Mouse (Mus musculus) midbrain, embryonic 12.5 days (tissue): ENCODE measurements around the gene Mrps18c. TPM values are rescaled to one million over a fixed set of nuclear protein-coding genes. Genes with fewer than 3 reads are reported as not detected.
A peak's percentile ranks its signal among the peaks of the same experiment; 100 is the strongest.

Source experiments
- ATAC-seq: fragments of 200-750 bp; cut with Nextera tagmentation; 2 replicates; pipeline ENCODE4 v1.8.0; 2017; ENCODE audit warnings: low read depth, moderate TSS enrichment, moderate library complexity; ENCODE audit not compliant: low FRiP score
- H3K27ac ChIP-seq: fragments of 300-500 bp; sonication (generic); replicated peaks from 2 replicates; pipeline ENCODE4 v1.5.1; 2016; ENCODE audit warnings: mild to moderate bottlenecking
- H3K27me3 ChIP-seq: fragments of 300-500 bp; sonication (generic); 2 replicates; pipeline ENCODE4 v1.6.1; 2016; ENCODE audit warnings: mild to moderate bottlenecking
- H3K36me3 ChIP-seq: fragments of 300-500 bp; sonication (generic); 2 replicates; pipeline ENCODE4 v1.6.1; 2016
- H3K4me1 ChIP-seq: fragments of 300-500 bp; sonication (generic); 2 replicates; pipeline ENCODE4 v1.6.1; 2016
- H3K4me2 ChIP-seq: fragments of 300-500 bp; sonication (generic); replicated peaks from 2 replicates; pipeline ENCODE4 v1.6.1; 2016; ENCODE audit warnings: mild to moderate bottlenecking, moderate library complexity
- H3K4me3 ChIP-seq: fragments of 300-500 bp; sonication (generic); 2 replicates; pipeline ENCODE4 v1.5.1; 2016; ENCODE audit warnings: mild to moderate bottlenecking
- H3K9ac ChIP-seq: fragments of 300-500 bp; sonication (generic); replicated peaks from 2 replicates; pipeline ENCODE4 v1.6.1; 2016; ENCODE audit warnings: mild to moderate bottlenecking, moderate library complexity
- H3K9me3 ChIP-seq: fragments of 300-500 bp; sonication (generic); 2 replicates; pipeline ENCODE4 v1.6.1; 2016; ENCODE audit warnings: mild to moderate bottlenecking
- WGBS: fragments of 180-500 bp; shearing (Covaris S2); methylation state at CpG from one replicate; pipeline ENCODE4 v1.1.7; 2016; 5-methylcytosine and 5-hydroxymethylcytosine counted together
- polyA plus RNA-seq: library from polyadenylated mRNA; unstranded; fragments of >200 nt; fragmentation: Nextera tagmentation; extraction: Ambion mirVana; gene quantifications from 2 replicates; pipeline ENCODE4 v1.2.1, GENCODE M21; 2016

Gene Mrps18c
- 158 and 159 TPM in 2 replicates for polyA plus RNA-seq

GRCm38 (mm10) chr5:100798165-100798860 lies at the start of gene Mrps18c, which contains the start of gene Helq:
Gene Mrps18c, plus strand, starts transcription at chr5:100798627.
Gene Helq, minus strand, starts transcription at chr5:100798598.
- peak within 1 kb of the TSS; percentile 76 for H3K4me3 ChIP-seq
- WGBS = under 1% methylated on average over 67 of the region's 67 CpGs
- ATAC-seq = peak; percentile 98
- no peaks in the 10 kb centered on the region for H3K27me3 ChIP-seq
- H3K9me3 ChIP-seq = no peaks in the 10 kb centered on the region
- H3K27ac ChIP-seq = peak within 1 kb of the TSS; percentile 15; the same call in 1 of the 2 replicates
- H3K36me3 ChIP-seq = peaks cover 30% of the 10 kb centered on the region
- peaks cover 14% of the 10 kb centered on the region for H3K4me1 ChIP-seq
- H3K4me2 ChIP-seq = peak within 1 kb of the TSS; percentile 70
- peak within 1 kb of the TSS; percentile 84 for H3K9ac ChIP-seq

- H3K4me2 ChIP-seq = no peak overlapping the region
- H3K27ac ChIP-seq = peak overlapping the region; percentile 20; the same call in 1 of the 2 replicates
- H3K4me3 ChIP-seq = no peak overlapping the region
- no peak overlapping the region for H3K9ac ChIP-seq
- H3K9me3 ChIP-seq = no peaks in the 10 kb centered on the region
- no peaks in the 10 kb centered on the region for H3K27me3 ChIP-seq
- WGBS = 82% methylated on average over 10 of the region's 10 CpGs
- H3K4me1 ChIP-seq = peaks cover 7% of the 10 kb centered on the region; the same call in 1 of the 2 replicates
- ATAC-seq = no peak
- no peaks in the 10 kb centered on the region for H3K36me3 ChIP-seq
Measured at GRCm38 (mm10) chr5:100750617-100751255, 47.7 kb upstream of the Mrps18c start.

- H3K9me3 ChIP-seq = no peaks in the 10 kb centered on the region
- 0 out of 2 replicates have a peak, but pooled peaks have one; percentile 30 for ATAC-seq
- H3K9ac ChIP-seq = no peak overlapping the region
- 62% methylated on average over 4 of the region's 4 CpGs for WGBS
- H3K36me3 ChIP-seq = no peaks in the 10 kb centered on the region
- H3K4me2 ChIP-seq = no peak overlapping the region
- H3K27ac ChIP-seq = peak overlapping the region; percentile 15
- H3K4me3 ChIP-seq = no peak overlapping the region
- no peaks in the 10 kb centered on the region for H3K27me3 ChIP-seq
- peaks cover 7% of the 10 kb centered on the region; the same call in 1 of the 2 replicates for H3K4me1 ChIP-seq
Measured at GRCm38 (mm10) chr5:100751655-100752054, 46.8 kb upstream of the Mrps18c start.

GRCm38 (mm10) chr5:100753407-100753806 lies 45.0 kb upstream of the Mrps18c start:
- WGBS = 57% methylated on average over 7 of the region's 7 CpGs
- Histone ChIP-seq H3K36me3 (no peaks in the 10 kb centered on the region), H3K4me1 (peaks cover 7% of the 10 kb centered on the region; the same call in 1 of the 2 replicates), H3K4me3 (no peak overlapping the region), H3K27me3 (no peaks in the 10 kb centered on the region), H3K9me3 (no peaks in the 10 kb centered on the region), H3K4me2 (no peak overlapping the region), H3K9ac (0 out of 2 replicates have a peak overlapping the region, but pooled peaks have one; percentile 4), H3K27ac (no peak overlapping the region)
- ATAC-seq = peak; percentile 34; the same call in 1 of the 2 replicates

GRCm38 (mm10) chr5:100758121-100758520 lies 40.3 kb upstream of the Mrps18c start:
- H3K4me2 ChIP-seq = no peak overlapping the region
- no peak overlapping the region for H3K4me3 ChIP-seq
- no peak overlapping the region for H3K27ac ChIP-seq
- no peak overlapping the region for H3K9ac ChIP-seq
- H3K4me1 ChIP-seq = peaks cover 3% of the 10 kb centered on the region; the same call in 1 of the 2 replicates
- ATAC-seq = no peak
- H3K9me3 ChIP-seq = no peaks in the 10 kb centered on the region
- peaks cover 13% of the 10 kb centered on the region for H3K36me3 ChIP-seq
- no peaks in the 10 kb centered on the region for H3K27me3 ChIP-seq
- 96% methylated on average over 5 of the region's 5 CpGs for WGBS

GRCm38 (mm10) chr5:100760049-100760663 lies 38.3 kb upstream of the Mrps18c start:
- Histone ChIP-seq H3K4me1 (no peaks in the 10 kb centered on the region), H3K27me3 (no peaks in the 10 kb centered on the region), H3K4me3 (no peak overlapping the region), H3K9ac (no peak overlapping the region), H3K9me3 (no peaks in the 10 kb centered on the region), H3K4me2 (no peak overlapping the region), H3K36me3 (peaks cover 33% of the 10 kb centered on the region), H3K27ac (no peak overlapping the region)
- no peak for ATAC-seq
- 89% methylated on average over 10 of the region's 10 CpGs for WGBS

- no peak for ATAC-seq
- no peak overlapping the region for H3K27ac ChIP-seq
- H3K4me1 ChIP-seq = no peaks in the 10 kb centered on the region
- H3K36me3 ChIP-seq = peaks cover 49% of the 10 kb centered on the region
- H3K4me2 ChIP-seq = no peak overlapping the region
- H3K4me3 ChIP-seq = no peak overlapping the region
- H3K9ac ChIP-seq = no peak overlapping the region
- H3K9me3 ChIP-seq = no peaks in the 10 kb centered on the region
- no peaks in the 10 kb centered on the region for H3K27me3 ChIP-seq
- 94% methylated on average over 7 of the region's 7 CpGs for WGBS
Measured at GRCm38 (mm10) chr5:100761736-100762135, 36.7 kb upstream of the Mrps18c start.

GRCm38 (mm10) chr5:100766026-100766425 lies 32.4 kb upstream of the Mrps18c start:
- ATAC-seq = no peak
- Histone ChIP-seq H3K9ac (no peak overlapping the region), H3K4me2 (no peak overlapping the region), H3K27ac (no peak overlapping the region), H3K4me1 (no peaks in the 10 kb centered on the region), H3K4me3 (no peak overlapping the region), H3K27me3 (no peaks in the 10 kb centered on the region), H3K9me3 (no peaks in the 10 kb centered on the region), H3K36me3 (peaks cover 89% of the 10 kb centered on the region)
- WGBS = 98% methylated on average over 7 of the region's 7 CpGs

GRCm38 (mm10) chr5:100771575-100771974 lies 26.9 kb upstream of the Mrps18c start:
- H3K9me3 ChIP-seq = no peaks in the 10 kb centered on the region
- H3K4me3 ChIP-seq = no peak overlapping the region
- H3K9ac ChIP-seq = no peak overlapping the region
- no peak for ATAC-seq
- H3K36me3 ChIP-seq = peaks cover 86% of the 10 kb centered on the region
- no peak overlapping the region for H3K4me2 ChIP-seq
- no peak overlapping the region for H3K27ac ChIP-seq
- no peaks in the 10 kb centered on the region for H3K27me3 ChIP-seq
- H3K4me1 ChIP-seq = no peaks in the 10 kb centered on the region
- 93% methylated on average over 4 of the region's 4 CpGs for WGBS

GRCm38 (mm10) chr5:100775778-100776404 lies 22.5 kb upstream of the Mrps18c start:
- WGBS = 94% methylated on average over 13 of the region's 13 CpGs
- ATAC-seq = no peak
- Histone ChIP-seq H3K27ac (no peak overlapping the region), H3K4me1 (no peaks in the 10 kb centered on the region), H3K4me2 (no peak overlapping the region), H3K9ac (no peak overlapping the region), H3K27me3 (no peaks in the 10 kb centered on the region), H3K36me3 (peaks cover 80% of the 10 kb centered on the region), H3K4me3 (no peak overlapping the region), H3K9me3 (no peaks in the 10 kb centered on the region)

GRCm38 (mm10) chr5:100776900-100777299 lies 21.5 kb upstream of the Mrps18c start:
- no peaks in the 10 kb centered on the region for H3K27me3 ChIP-seq
- no peaks in the 10 kb centered on the region for H3K4me1 ChIP-seq
- H3K9me3 ChIP-seq = no peaks in the 10 kb centered on the region
- H3K36me3 ChIP-seq = peaks cover 79% of the 10 kb centered on the region
- no peak overlapping the region for H3K27ac ChIP-seq
- no peak overlapping the region for H3K4me2 ChIP-seq
- H3K4me3 ChIP-seq = no peak overlapping the region
- ATAC-seq = no peak
- 91% methylated on average over 5 of the region's 5 CpGs for WGBS
- no peak overlapping the region for H3K9ac ChIP-seq
